Mouse (Mus musculus): ENCODE data around the gene Hist1h4b.

The Hist1h4b gene

DNA sequence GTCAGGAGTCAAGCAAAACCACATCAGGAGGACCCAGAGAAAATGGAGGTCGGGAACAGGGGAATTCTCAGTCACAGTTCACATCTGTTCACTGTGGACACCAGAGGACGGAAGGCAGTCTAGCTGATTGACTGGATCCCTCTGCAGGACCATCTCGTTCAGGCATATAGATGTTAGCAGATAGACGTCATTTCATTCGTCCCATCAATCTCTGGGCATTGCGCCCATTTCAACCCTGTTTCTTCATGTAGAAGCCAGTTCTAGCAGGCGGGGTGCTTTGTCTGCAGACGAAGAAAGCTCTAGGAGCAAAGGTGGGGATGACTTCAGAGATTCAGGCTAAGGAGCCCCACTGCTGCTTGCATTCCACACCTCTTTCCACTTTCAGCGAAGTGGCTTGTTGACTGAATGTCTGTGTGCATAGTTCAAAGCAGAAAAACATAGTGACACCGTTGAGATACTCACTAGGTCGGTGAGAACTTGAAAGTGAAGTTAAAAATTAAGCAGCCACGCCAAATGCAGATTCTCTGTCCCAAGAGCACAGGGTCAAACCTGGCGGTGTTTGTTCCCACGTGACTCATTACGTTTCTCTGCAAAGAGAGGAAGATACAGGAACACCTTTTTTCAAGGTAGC is 49.7 kb downstream of the Hist1h4b start, which contains the start of gene Slc17a2:
Gene Slc17a2 (plus strand): TSS at position 572 of the 631 bp plus-strand sequence.
- DNase-seq (ENCODE audit: low read depth), result no peak
